Mouse (Mus musculus) small intestine, adult 2 months (tissue): ENCODE measurements around the gene Ric8b. TPM values are rescaled to one million over a fixed set of nuclear protein-coding genes. Genes with fewer than 3 reads are reported as not detected.

Experiments used
- H3K27ac ChIP-seq: fragments of 200-500 bp; 2 replicates; pipeline ENCODE4 v1.5.1; 2012; ENCODE audit warnings: low read depth, low read length, control low read depth, inconsistent platforms; ENCODE audit not compliant: insufficient read depth
- H3K27me3 ChIP-seq: fragments of 200-500 bp; 2 replicates; pipeline ENCODE4 v1.6.1; 2012; ENCODE audit warnings: mild to moderate bottlenecking, moderate library complexity, low read length, inconsistent platforms; ENCODE audit not compliant: control insufficient read depth, insufficient read depth
- H3K36me3 ChIP-seq: fragments of 200-500 bp; 2 replicates; pipeline ENCODE4 v1.6.1; 2012; ENCODE audit warnings: mild to moderate bottlenecking, low read length, control low read depth, inconsistent platforms; ENCODE audit not compliant: control insufficient read depth, insufficient read depth
- H3K4me1 ChIP-seq: fragments of 200-500 bp; 2 replicates; pipeline ENCODE4 v1.6.1; 2012; ENCODE audit warnings: low read length, inconsistent platforms, mixed read lengths; ENCODE audit not compliant: control insufficient read depth, insufficient read depth, insufficient read length
- H3K4me3 ChIP-seq: fragments of 200-500 bp; 2 replicates; pipeline ENCODE4 v1.5.1; 2012; ENCODE audit warnings: low read depth, mild to moderate bottlenecking, control low read depth, inconsistent platforms, low read length, moderate library complexity
- CTCF ChIP-seq: fragments of 200-500 bp; IDR thresholded peaks from 2 replicates; pipeline ENCODE4 v1.5.1; 2012; ENCODE audit warnings: low read depth, mild to moderate bottlenecking, control low read depth, inconsistent platforms, low read length, moderate library complexity, mixed read lengths; ENCODE audit not compliant: insufficient replicate concordance, insufficient read length; ENCODE audit errors: extremely low read depth
- POLR2A ChIP-seq: fragments of 200-500 bp; IDR thresholded peaks from 2 replicates; pipeline ENCODE4 v1.6.1; 2012; ENCODE audit warnings: low read depth, mild to moderate bottlenecking, control low read depth, inconsistent platforms, low read length, moderate library complexity
- WGBS: fragments of 180-500 bp; shearing (Covaris S2); methylation state at CpG from one replicate; pipeline ENCODE4 v1.1.7; 2018; 5-methylcytosine and 5-hydroxymethylcytosine counted together
- polyA plus RNA-seq: library from polyadenylated mRNA; depleted of rRNA; stranded (reverse); fragments of >200 nt; gene quantifications from 2 replicates; pipeline ENCODE4 v1.2.3, GENCODE M21; 2012

Gene Ric8b
- polyA plus RNA-seq, 1 experiment: 4.2 TPM

GRCm38 (mm10) chr10:84945692-84946091 is 28.3 kb downstream of the Ric8b start:
- no peaks in the 10 kb centered on the region; the same call in 1 of the 2 replicates for H3K4me1 ChIP-seq

DNA sequence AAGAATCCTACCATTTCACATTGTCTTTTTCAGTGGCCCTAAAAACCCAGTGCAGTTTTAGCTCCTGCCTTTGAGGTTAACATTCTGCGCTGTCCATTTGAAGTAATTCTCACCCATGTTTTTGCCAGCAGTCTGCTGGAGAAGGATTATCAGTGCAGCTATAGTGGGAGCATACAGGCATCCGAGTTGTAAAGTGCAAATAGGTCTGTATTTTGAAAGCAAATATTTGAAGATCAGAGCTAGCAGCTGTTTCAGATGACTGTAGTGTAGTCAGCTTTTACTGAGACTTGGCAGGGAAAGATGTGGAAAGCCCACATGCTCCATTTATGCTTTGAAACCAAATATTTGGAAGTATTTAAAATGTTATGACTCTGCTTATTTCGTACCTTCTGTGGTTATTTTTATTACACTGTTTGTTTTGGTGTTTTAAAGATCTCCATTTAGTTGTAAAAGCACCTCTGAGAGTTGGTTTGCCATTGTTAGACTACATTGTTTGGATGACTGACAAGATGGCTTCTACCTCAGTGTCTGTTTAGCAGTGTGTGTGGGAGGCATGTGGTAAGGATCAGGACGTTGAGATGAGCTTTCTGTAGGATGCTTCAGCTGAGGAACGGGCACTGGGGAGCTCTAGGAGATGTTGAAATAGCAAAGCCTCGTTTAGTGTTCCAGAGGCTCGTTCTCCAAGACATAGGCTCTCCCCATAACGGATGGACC is 31.7 kb downstream of the Ric8b start:
- Histone ChIP-seq H3K27ac (no peak overlapping the region), H3K27me3 (no peaks in the 10 kb centered on the region), H3K4me3 (no peak overlapping the region), H3K36me3 (peaks cover 21% of the 10 kb centered on the region), H3K4me1 (no peaks in the 10 kb centered on the region; the same call in 1 of the 2 replicates)
- WGBS: 59% methylated on average over 8 of the region's 8 CpGs
- TF ChIP-seq POLR2A (no peak), CTCF (no peak)

More at GRCm38 (mm10) chr10:84945692-84946091, 28.3 kb downstream of the Ric8b start:
- TF ChIP-seq POLR2A (no peak), CTCF (no peak)
- no peak overlapping the region for H3K4me3 ChIP-seq
- H3K27ac ChIP-seq: no peak overlapping the region
- H3K27me3 ChIP-seq: no peaks in the 10 kb centered on the region
- 94% methylated on average over 3 of the region's 3 CpGs for WGBS
- H3K36me3 ChIP-seq: peaks cover 14% of the 10 kb centered on the region

DNA sequence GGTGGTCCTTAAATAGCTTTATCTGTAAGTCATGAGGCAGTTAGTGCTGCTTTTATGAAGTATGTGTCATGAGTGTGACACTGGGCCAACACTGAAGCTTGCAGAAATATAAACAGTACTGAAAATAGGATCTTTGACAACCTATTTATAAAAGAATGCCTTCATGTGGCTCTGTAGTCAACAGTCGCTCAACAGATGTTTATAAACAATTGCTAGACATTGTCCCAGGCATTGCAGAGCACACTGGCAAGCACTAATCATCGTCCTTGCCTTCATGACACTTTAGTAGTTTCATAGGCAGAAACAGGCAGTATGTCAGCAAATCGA is 32.2 kb downstream of the Ric8b start:
- WGBS: 73% methylated on average over 3 of the region's 3 CpGs
- TF ChIP-seq CTCF (no peak), POLR2A (no peak)
- Histone ChIP-seq H3K4me1 (no peaks in the 10 kb centered on the region; the same call in 1 of the 2 replicates), H3K27ac (no peak overlapping the region), H3K36me3 (peaks cover 21% of the 10 kb centered on the region), H3K27me3 (no peaks in the 10 kb centered on the region), H3K4me3 (no peak overlapping the region)

DNA sequence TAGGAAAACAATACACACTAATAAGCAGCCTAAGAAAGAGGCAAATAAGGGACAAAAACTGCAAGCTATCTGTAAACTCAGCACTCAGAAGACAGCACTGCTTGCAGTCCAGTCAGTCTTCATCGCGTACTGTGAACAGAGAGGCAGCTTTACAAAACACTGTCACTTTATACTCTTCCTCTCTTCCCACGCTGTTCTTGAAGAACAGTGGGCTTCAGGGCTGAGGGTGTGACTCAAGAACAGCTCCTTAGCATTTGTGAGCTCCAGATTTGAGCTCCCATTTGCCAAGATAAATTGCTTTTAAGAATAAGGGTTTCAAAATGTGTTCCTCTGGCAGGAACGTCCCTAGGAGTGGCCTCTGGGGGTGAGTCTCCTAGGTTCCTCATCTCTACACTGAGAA is 33.0 kb downstream of the Ric8b start:
- no peak overlapping the region for H3K4me3 ChIP-seq
- TF ChIP-seq CTCF (no peak), POLR2A (no peak)
- H3K4me1 ChIP-seq: no peaks in the 10 kb centered on the region
- H3K27me3 ChIP-seq: no peaks in the 10 kb centered on the region
- 85% methylated on average over 4 of the region's 4 CpGs for WGBS
- no peak overlapping the region for H3K27ac ChIP-seq
- peaks cover 21% of the 10 kb centered on the region for H3K36me3 ChIP-seq

GRCm38 (mm10) chr10:84954236-84954635 is 36.8 kb downstream of the Ric8b start:
- Histone ChIP-seq H3K27ac (no peak overlapping the region), H3K4me1 (peaks cover 8% of the 10 kb centered on the region; the same call in 1 of the 2 replicates), H3K27me3 (no peaks in the 10 kb centered on the region), H3K36me3 (peaks cover 9% of the 10 kb centered on the region), H3K4me3 (no peak overlapping the region)
- WGBS: 95% methylated on average over 10 of the region's 10 CpGs
- no peak for TF ChIP-seq POLR2A
- no peak for TF ChIP-seq CTCF

GRCm38 (mm10) chr10:84956173-84956572 is 38.8 kb downstream of the Ric8b start:
- TF ChIP-seq POLR2A: no peak
- no peak for TF ChIP-seq CTCF
- Histone ChIP-seq H3K36me3 (peaks cover 9% of the 10 kb centered on the region), H3K4me3 (no peak overlapping the region), H3K27ac (peak overlapping the region; percentile 21; the same call in 1 of the 2 replicates), H3K27me3 (no peaks in the 10 kb centered on the region), H3K4me1 (peaks cover 8% of the 10 kb centered on the region; the same call in 1 of the 2 replicates)
- 69% methylated on average over 4 of the region's 4 CpGs for WGBS

- WGBS: 91% methylated on average over 2 of the region's 2 CpGs
- Histone ChIP-seq H3K36me3 (0 out of 2 replicates have a peak, but pooled peaks cover 1% of the 10 kb centered on the region), H3K27me3 (no peaks in the 10 kb centered on the region), H3K4me1 (peaks cover 8% of the 10 kb centered on the region; the same call in 1 of the 2 replicates), H3K4me3 (no peak overlapping the region), H3K27ac (no peak overlapping the region)
- TF ChIP-seq POLR2A (no peak), CTCF (no peak)
Measured at GRCm38 (mm10) chr10:84958597-84958996, 41.2 kb downstream of the Ric8b start.
